Mouse (Mus musculus): Measurements from ENCODE around the gene Dcps. TPM values are rescaled to one million over a fixed set of nuclear protein-coding genes. Genes with fewer than 3 reads are reported as not detected.
A peak's percentile ranks its signal among the peaks of the same experiment; 100 is the strongest.

The Dcps gene
- polyA plus RNA-seq, 1 experiment from 2014 or later, result 81.0 TPM

DNA sequence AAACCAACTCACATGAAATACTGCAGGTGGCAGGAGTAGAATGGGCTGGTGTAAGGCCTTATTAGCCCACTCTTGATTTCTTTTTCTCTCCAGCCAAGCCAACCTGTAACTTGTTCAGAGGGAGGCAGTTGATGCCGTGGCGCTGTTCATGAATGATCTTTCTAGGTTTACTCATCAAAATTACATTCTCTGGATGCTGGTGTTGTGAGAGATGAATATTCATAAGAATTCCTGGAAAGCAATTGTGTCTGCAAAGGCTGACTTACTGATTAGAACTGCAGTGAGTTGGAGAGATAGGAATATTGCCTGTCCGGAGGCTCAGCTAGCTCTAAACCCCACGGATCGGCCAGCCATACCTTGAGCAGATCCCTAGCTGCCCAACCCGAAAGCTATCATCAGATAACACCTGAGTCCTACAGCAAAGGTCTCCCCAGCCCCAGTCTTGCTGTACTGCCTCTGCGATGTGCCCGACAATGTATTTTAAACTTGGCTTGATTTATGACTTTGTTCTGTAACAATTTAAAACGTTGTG is 24.7 kb upstream of the Dcps start:
- Histone ChIP-seq H3K9me3 (ENCODE audit: control insufficient read depth, low read length) (no peaks in the 10 kb centered on the region), H3K27ac (replicated peaks; ENCODE audit: low read depth, low read length) (no peak overlapping the region), H3K27me3 (ENCODE audit: control insufficient read depth, insufficient read depth, low read length) (no peaks in the 10 kb centered on the region), H3K36me3 (ENCODE audit: control insufficient read depth, insufficient read depth, low read length) (peaks cover 12% of the 10 kb centered on the region), H3K4me3 (replicated peaks; ENCODE audit: low read depth, low read length) (peak overlapping the region; percentile 54), H3K4me2 (ENCODE audit: low read length) (peak overlapping the region; percentile 74), H3K4me1 (ENCODE audit: control insufficient read depth, insufficient read depth, low read length) (peaks cover 10% of the 10 kb centered on the region), H3K9ac (replicated peaks; ENCODE audit: low read length) (peak overlapping the region; percentile 69)
- WGBS, result 52% methylated on average over 9 of the region's 9 CpGs
- DNase-seq, result peak; percentile 49
- no peak for ATAC-seq (ENCODE audit: low FRiP score, low TSS enrichment)

- peaks cover 10% of the 10 kb centered on the region for H3K4me1 ChIP-seq (ENCODE audit: control insufficient read depth, insufficient read depth, low read length)
- H3K36me3 ChIP-seq (ENCODE audit: control insufficient read depth, insufficient read depth, low read length), result peaks cover 6% of the 10 kb centered on the region; the same call in 1 of the 2 replicates
- DNase-seq, result peak; percentile 88
- WGBS, result under 1% methylated on average over 44 of the region's 44 CpGs
- peak within 1 kb of the TSS; percentile 69 for H3K9ac ChIP-seq (replicated peaks; ENCODE audit: low read length)
- H3K27me3 ChIP-seq (ENCODE audit: control insufficient read depth, insufficient read depth, low read length), result no peaks in the 10 kb centered on the region
- H3K4me3 ChIP-seq (replicated peaks; ENCODE audit: low read depth, low read length), result peak within 1 kb of the TSS; percentile 54
- peak within 1 kb of the TSS; percentile 74 for H3K4me2 ChIP-seq (ENCODE audit: low read length)
- H3K9me3 ChIP-seq (ENCODE audit: control insufficient read depth, low read length), result no peaks in the 10 kb centered on the region
- H3K27ac ChIP-seq (replicated peaks; ENCODE audit: low read depth, low read length), result peak within 1 kb of the TSS; percentile 26; the same call in 1 of the 2 replicates
- peak; percentile 91 for ATAC-seq (ENCODE audit: low FRiP score, low TSS enrichment)
Observed at GRCm38 (mm10) chr9:35199772-35200471, 24.1 kb upstream of the Dcps start, which contains the start of the genes Srpr and Tirap. Gene Srpr (plus strand): TSS chr9:35200175. Gene Tirap (minus strand): TSS chr9:35200291.

DNA sequence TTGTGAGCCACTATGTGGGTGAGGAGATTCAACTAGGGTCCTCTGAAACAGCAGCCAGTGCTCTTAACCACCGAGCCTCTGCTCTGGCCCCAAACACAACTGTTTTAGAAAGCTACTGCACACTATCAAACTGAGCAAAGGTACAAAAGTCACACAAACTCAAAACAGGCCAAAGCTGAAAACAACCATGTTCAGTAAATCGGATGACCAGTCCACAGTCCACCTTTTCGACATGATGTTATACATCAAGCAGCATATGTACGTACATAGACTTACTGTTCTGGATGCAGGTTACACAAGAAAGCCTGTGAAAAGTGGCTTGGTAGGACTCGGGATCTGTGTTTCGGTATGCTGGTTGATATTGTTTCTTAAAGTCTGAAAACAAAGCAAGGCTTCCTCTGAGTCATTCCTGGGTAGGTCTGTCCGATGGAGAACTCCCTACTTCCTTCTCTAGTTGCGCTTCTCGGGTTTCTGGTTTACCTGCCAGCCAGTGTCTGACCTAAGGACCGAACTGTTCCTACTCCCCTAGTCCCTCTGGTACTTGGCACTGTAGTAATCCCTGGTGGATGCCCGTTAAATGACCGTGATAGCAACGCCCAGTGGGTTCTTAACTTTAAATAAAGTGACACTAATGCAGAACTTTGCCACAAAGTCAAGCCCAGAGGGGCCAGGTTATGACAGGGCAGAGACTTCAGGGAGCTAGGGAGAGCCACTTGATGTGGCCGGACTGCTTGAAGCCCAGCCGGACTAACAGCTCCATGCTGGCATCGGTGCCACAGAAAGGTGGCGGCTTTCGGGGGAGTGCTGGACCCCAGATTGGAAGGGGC is 23.3 kb upstream of the Dcps start:
- Histone ChIP-seq H3K27ac (replicated peaks; ENCODE audit: low read depth, low read length) (no peak overlapping the region), H3K4me3 (replicated peaks; ENCODE audit: low read depth, low read length) (peak overlapping the region; percentile 54), H3K4me2 (ENCODE audit: low read length) (peak overlapping the region; percentile 74), H3K9me3 (ENCODE audit: control insufficient read depth, low read length) (no peaks in the 10 kb centered on the region), H3K36me3 (ENCODE audit: control insufficient read depth, insufficient read depth, low read length) (peaks cover under 1% of the 10 kb centered on the region; the same call in 1 of the 2 replicates), H3K27me3 (ENCODE audit: control insufficient read depth, insufficient read depth, low read length) (no peaks in the 10 kb centered on the region), H3K9ac (replicated peaks; ENCODE audit: low read length) (peak overlapping the region; percentile 69), H3K4me1 (ENCODE audit: control insufficient read depth, insufficient read depth, low read length) (peaks cover 10% of the 10 kb centered on the region)
- peak; percentile 46 for DNase-seq
- peak; percentile 48; the same call in 1 of the 2 replicates for ATAC-seq (ENCODE audit: low FRiP score, low TSS enrichment)
- 27% methylated on average over 18 of the region's 18 CpGs for WGBS

- no peak for ATAC-seq (ENCODE audit: low FRiP score, low TSS enrichment)
- no peak overlapping the region for H3K4me3 ChIP-seq (replicated peaks; ENCODE audit: low read depth, low read length)
- H3K4me1 ChIP-seq (ENCODE audit: control insufficient read depth, insufficient read depth, low read length), result peaks cover 10% of the 10 kb centered on the region
- 63% methylated on average over 10 of the region's 10 CpGs for WGBS
- no peak for DNase-seq
- H3K9me3 ChIP-seq (ENCODE audit: control insufficient read depth, low read length), result no peaks in the 10 kb centered on the region
- H3K27ac ChIP-seq (replicated peaks; ENCODE audit: low read depth, low read length), result no peak overlapping the region
- no peak overlapping the region for H3K4me2 ChIP-seq (ENCODE audit: low read length)
- H3K27me3 ChIP-seq (ENCODE audit: control insufficient read depth, insufficient read depth, low read length), result no peaks in the 10 kb centered on the region
- no peaks in the 10 kb centered on the region for H3K36me3 ChIP-seq (ENCODE audit: control insufficient read depth, insufficient read depth, low read length)
- H3K9ac ChIP-seq (replicated peaks; ENCODE audit: low read length), result no peak overlapping the region
Observed at GRCm38 (mm10) chr9:35198351-35198750, 22.5 kb upstream of the Dcps start.

DNA sequence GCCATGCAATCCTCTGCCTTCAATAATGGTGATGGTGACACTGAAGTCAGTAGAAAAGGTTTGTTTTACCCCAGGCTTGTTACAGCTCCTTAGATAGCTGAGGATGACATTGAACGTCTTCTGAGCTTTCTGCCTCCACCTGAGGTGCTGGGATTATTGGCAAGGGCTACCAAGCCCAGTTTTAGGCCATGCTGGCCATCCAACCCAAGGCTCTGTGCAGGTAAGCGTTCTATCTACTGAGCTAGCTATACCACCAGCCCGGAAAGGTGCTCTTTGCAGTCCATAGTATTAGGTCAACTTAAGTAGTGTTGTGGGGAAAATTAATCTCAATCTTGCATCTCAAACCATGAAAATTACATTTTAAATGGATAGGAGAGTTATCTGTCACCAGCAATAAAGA is 21.8 kb upstream of the Dcps start:
- Histone ChIP-seq H3K36me3 (ENCODE audit: control insufficient read depth, insufficient read depth, low read length) (no peaks in the 10 kb centered on the region), H3K27me3 (ENCODE audit: control insufficient read depth, insufficient read depth, low read length) (no peaks in the 10 kb centered on the region), H3K9ac (replicated peaks; ENCODE audit: low read length) (no peak overlapping the region), H3K9me3 (ENCODE audit: control insufficient read depth, low read length) (no peaks in the 10 kb centered on the region), H3K4me3 (replicated peaks; ENCODE audit: low read depth, low read length) (no peak overlapping the region), H3K27ac (replicated peaks; ENCODE audit: low read depth, low read length) (no peak overlapping the region), H3K4me2 (ENCODE audit: low read length) (no peak overlapping the region), H3K4me1 (ENCODE audit: control insufficient read depth, insufficient read depth, low read length) (peaks cover 10% of the 10 kb centered on the region)
- DNase-seq, result no peak
- 92% methylated on average over 3 of the region's 3 CpGs for WGBS
- ATAC-seq (ENCODE audit: low FRiP score, low TSS enrichment), result no peak

DNA sequence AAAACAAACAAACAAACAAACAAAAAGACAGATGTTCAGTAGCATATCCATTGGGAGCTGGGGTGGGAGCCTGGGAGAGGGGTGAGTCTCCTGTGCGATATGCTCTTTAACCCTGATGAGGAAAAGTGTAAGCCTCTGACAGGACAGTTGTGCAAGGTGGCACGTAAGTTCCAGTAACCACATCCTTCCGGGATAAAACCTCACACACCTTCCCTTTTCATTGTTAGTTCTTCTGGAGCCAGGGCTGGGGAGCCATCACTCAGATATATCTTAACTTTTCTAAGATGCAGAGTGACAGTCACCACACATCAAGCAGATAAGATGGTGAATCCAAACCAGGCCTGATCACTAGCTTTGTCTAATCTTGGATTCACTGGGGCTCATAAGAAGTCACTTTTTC is 18.2 kb upstream of the Dcps start:
- Histone ChIP-seq H3K4me2 (ENCODE audit: low read length) (no peak overlapping the region), H3K9ac (replicated peaks; ENCODE audit: low read length) (no peak overlapping the region), H3K36me3 (ENCODE audit: control insufficient read depth, insufficient read depth, low read length) (peaks cover 3% of the 10 kb centered on the region; the same call in 1 of the 2 replicates), H3K4me3 (replicated peaks; ENCODE audit: low read depth, low read length) (no peak overlapping the region), H3K27me3 (ENCODE audit: control insufficient read depth, insufficient read depth, low read length) (no peaks in the 10 kb centered on the region), H3K4me1 (ENCODE audit: control insufficient read depth, insufficient read depth, low read length) (no peaks in the 10 kb centered on the region), H3K27ac (replicated peaks; ENCODE audit: low read depth, low read length) (no peak overlapping the region), H3K9me3 (ENCODE audit: control insufficient read depth, low read length) (no peaks in the 10 kb centered on the region)
- no peak for DNase-seq
- 97% methylated on average over 3 of the region's 3 CpGs for WGBS
- no peak for ATAC-seq (ENCODE audit: low FRiP score, low TSS enrichment)

- H3K36me3 ChIP-seq (ENCODE audit: control insufficient read depth, insufficient read depth, low read length), result peaks cover 8% of the 10 kb centered on the region; the same call in 1 of the 2 replicates
- 65% methylated on average over 11 of the region's 11 CpGs for whole genome bisulfite sequencing
- no peak overlapping the region for H3K4me3 ChIP-seq (replicated peaks; ENCODE audit: low read depth, low read length)
- no peak for ATAC-seq (ENCODE audit: low FRiP score, low TSS enrichment)
- no peak overlapping the region for H3K4me2 ChIP-seq (ENCODE audit: low read length)
- H3K27ac ChIP-seq (replicated peaks; ENCODE audit: low read depth, low read length), result no peak overlapping the region; the same call in 1 of the 2 replicates
- H3K9me3 ChIP-seq (ENCODE audit: control insufficient read depth, low read length), result no peaks in the 10 kb centered on the region
- no peak for DNase-seq
- no peaks in the 10 kb centered on the region for H3K4me1 ChIP-seq (ENCODE audit: control insufficient read depth, insufficient read depth, low read length)
- H3K9ac ChIP-seq (replicated peaks; ENCODE audit: low read length), result no peak overlapping the region; the same call in 1 of the 2 replicates
- no peaks in the 10 kb centered on the region for H3K27me3 ChIP-seq (ENCODE audit: control insufficient read depth, insufficient read depth, low read length)
Observed at GRCm38 (mm10) chr9:35192983-35193542, 17.2 kb upstream of the Dcps start.

- Histone ChIP-seq H3K27me3 (ENCODE audit: control insufficient read depth, insufficient read depth, low read length) (no peaks in the 10 kb centered on the region), H3K9ac (replicated peaks; ENCODE audit: low read length) (no peak overlapping the region), H3K36me3 (ENCODE audit: control insufficient read depth, insufficient read depth, low read length) (peaks cover 16% of the 10 kb centered on the region; the same call in 1 of the 2 replicates), H3K4me1 (ENCODE audit: control insufficient read depth, insufficient read depth, low read length) (no peaks in the 10 kb centered on the region), H3K4me2 (ENCODE audit: low read length) (no peak overlapping the region), H3K27ac (replicated peaks; ENCODE audit: low read depth, low read length) (no peak overlapping the region), H3K9me3 (ENCODE audit: control insufficient read depth, low read length) (no peaks in the 10 kb centered on the region), H3K4me3 (replicated peaks; ENCODE audit: low read depth, low read length) (no peak overlapping the region)
- peak; percentile 61 for DNase-seq
- ATAC-seq (ENCODE audit: low FRiP score, low TSS enrichment), result 0 out of 2 replicates have a peak, but pooled peaks have one; percentile 34
- WGBS, result 72% methylated on average over 22 of the region's 22 CpGs
Observed at GRCm38 (mm10) chr9:35188700-35189099, 12.8 kb upstream of the Dcps start.

Data from midbrain, embryonic 14.5 days (tissue).